Mouse (Mus musculus): ENCODE data around the gene Gm6657. TPM values are rescaled to one million over a fixed set of nuclear protein-coding genes. Genes with fewer than 3 reads are reported as not detected.

Gm6657 gene
- not detected for total RNA-seq (2018; cell fraction: chromatin; rRNA removed)
- total RNA-seq (2018; cell fraction: cytosol; rRNA removed) = not detected
- total RNA-seq (2018; cell fraction: nucleus; rRNA removed) = not detected
- not detected in 3 replicates for polyA plus RNA-seq (2018)

GRCm38 (mm10) chr12:78193942-78194341, at the start of gene Gm6657:
Gene Gm6657 (plus strand): TSS chr12:78194242.
- H3K36me3 ChIP-seq (ENCODE audit: inconsistent target) = no peaks in the 10 kb centered on the region
- H3K4me3 ChIP-seq (ENCODE audit: inconsistent target) = no peak within 1 kb of the TSS
- H3K27ac ChIP-seq = no peak within 1 kb of the TSS
- no peaks in the 10 kb centered on the region for H3K79me2 ChIP-seq (ENCODE audit: inconsistent target)

DNA sequence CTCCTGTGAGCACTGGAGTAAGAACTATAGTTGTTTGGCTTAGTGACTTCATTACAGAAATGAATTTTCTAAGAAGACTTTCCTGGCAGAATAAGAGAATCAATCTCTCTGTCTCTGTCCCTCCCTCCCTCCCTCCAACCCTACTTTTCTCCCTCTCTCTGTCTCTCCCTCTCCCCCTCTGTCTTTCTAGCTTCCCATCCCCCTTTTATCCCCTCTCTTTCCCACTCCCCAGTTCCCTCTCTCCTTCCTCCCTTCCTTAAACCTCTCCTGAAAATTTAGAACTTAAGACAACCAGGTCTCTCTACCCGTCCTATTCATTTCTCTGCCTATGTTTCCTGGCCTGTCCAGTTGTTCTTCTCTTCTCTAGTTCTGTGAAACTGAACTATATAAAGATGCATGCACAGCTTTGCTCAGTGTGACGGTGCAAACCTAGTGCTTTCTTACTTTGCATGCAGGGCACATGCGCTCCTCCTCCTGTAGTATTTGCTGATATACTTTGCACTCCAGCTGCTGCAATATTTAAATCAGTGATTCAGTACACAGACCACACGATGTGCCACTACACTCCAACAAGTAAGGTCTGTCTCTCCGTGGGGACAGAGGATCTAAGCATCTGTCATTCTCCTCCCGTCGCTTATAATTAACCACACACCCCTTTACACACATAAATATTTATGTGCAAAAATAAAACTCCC, 40.6 kb upstream of the Gm6657 start:
- WGBS (ENCODE audit: missing documents) = 80% methylated on average over 7 of the region's 7 CpGs
- H3K79me2 ChIP-seq (ENCODE audit: inconsistent target) = no peaks in the 10 kb centered on the region
- no peak overlapping the region for H3K4me3 ChIP-seq (ENCODE audit: inconsistent target)
- no peak overlapping the region for H3K27ac ChIP-seq
- H3K36me3 ChIP-seq (ENCODE audit: inconsistent target) = no peaks in the 10 kb centered on the region

DNA sequence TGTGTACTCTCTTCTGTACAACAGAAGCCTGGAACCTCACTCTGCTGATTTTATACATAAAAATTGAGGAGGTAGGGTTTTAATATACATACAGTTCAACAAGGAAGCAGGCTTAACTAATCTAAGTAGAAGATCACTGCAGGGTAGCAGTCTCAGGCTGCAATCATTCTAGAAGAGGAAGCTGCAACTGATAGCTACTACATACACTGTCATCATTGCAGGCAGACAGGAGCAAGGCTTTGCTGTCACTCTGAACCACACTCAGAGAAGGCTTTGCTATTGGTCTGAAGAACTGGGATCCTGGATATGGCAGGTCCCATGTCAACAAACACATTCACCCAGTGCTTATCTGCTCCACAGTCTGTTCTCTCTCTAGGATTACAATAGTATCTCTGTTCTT, 23.9 kb upstream of the Gm6657 start:
- no peaks in the 10 kb centered on the region for H3K36me3 ChIP-seq (ENCODE audit: inconsistent target)
- H3K79me2 ChIP-seq (ENCODE audit: inconsistent target) = no peaks in the 10 kb centered on the region
- no peak overlapping the region for H3K4me3 ChIP-seq (ENCODE audit: inconsistent target)
- no peak overlapping the region for H3K27ac ChIP-seq

DNA sequence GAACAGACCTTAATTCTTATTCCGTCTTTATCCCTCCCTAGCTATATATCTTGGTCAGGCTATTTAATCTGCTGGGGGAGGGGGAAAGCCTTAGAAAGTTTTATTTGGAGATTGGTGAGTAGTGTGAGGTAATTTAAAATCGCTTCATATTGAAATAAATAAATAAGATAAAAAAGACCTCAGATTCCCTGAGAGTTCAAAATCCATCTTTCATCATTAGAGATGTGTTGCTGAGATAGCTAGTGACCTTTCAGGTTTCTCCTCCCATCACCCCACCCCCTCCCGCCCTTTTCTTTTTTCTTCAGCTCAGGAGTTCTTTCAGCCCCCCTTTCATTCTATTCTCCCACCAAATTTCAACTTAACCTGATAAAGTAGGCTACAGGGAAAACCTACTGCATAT, 20.1 kb upstream of the Gm6657 start:
- Histone ChIP-seq H3K4me3 (ENCODE audit: inconsistent target) (no peak overlapping the region), H3K27ac (no peak overlapping the region), H3K36me3 (ENCODE audit: inconsistent target) (no peaks in the 10 kb centered on the region), H3K79me2 (ENCODE audit: inconsistent target) (no peaks in the 10 kb centered on the region)
- 78% methylated on average over 2 of the region's 3 CpGs for WGBS (ENCODE audit: missing documents)

DNA sequence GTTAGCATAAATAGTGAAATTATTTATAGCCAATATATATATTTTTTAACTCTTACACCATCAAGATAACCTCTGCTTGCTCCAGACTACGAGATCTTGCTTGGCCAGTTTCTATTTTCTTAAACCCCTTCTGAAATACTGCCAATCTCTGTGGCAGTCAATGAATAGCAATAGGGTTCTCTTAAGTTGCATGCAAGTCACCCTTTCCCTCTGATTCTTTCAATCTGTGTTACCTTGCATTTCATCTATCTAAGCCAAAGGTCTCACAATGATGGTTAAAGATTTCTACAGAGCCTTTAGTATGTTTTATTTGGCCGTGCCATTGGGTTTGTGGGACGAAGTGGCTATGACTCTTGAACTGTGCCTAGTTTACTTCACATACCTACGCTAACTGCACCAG, 19.4 kb upstream of the Gm6657 start:
- WGBS (ENCODE audit: missing documents) = 92% methylated on average over 4 of the region's 4 CpGs
- Histone ChIP-seq H3K27ac (no peak overlapping the region), H3K4me3 (ENCODE audit: inconsistent target) (no peak overlapping the region), H3K79me2 (ENCODE audit: inconsistent target) (no peaks in the 10 kb centered on the region), H3K36me3 (ENCODE audit: inconsistent target) (no peaks in the 10 kb centered on the region)

DNA sequence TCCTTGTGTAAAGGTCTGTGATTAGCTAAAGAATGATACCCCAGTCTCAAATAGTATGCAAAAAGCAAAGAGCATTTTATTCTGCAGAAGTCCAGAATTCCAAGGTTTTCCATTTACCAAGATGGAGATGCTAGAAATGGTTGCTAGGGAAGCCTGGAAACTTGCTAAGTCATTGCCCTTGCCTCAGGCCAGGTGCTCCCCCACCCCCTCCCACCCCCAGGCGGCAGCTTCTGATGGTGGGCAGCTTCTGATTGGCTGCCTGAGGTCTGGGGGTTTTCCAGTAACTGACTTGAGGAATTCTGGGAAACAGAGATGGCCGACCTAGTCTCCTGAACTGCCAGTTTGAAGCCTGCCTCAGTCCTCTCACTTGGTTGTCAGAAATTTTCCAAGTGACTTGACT, 12.6 kb upstream of the Gm6657 start:
- 64% methylated on average over 2 of the region's 2 CpGs for WGBS (ENCODE audit: missing documents)
- H3K79me2 ChIP-seq (ENCODE audit: inconsistent target) = no peaks in the 10 kb centered on the region
- H3K4me3 ChIP-seq (ENCODE audit: inconsistent target) = no peak overlapping the region
- H3K27ac ChIP-seq = no peak overlapping the region
- H3K36me3 ChIP-seq (ENCODE audit: inconsistent target) = no peaks in the 10 kb centered on the region

DNA sequence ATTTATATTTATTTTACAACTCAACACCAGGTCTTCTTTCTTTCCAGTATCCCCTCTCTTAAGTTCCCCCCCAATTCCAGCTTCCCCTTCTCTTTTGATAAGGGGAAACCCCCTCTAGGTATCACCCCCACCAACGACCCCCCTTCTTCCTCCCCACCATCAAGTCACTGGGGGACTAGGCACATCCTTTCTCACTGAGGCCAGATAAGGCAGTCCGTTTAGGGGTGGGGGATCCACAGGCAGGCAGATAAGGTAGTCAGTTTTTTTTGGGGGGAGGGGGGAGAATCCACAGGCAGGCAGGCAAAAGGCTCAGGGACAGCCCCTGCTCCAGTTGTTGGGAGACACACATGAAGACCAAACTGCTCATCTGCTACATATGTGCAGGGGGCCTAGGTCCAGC, 1.3 kb downstream of the Gm6657 start:
- no peak overlapping the region for H3K27ac ChIP-seq
- 31% methylated on average over 2 of the region's 2 CpGs for WGBS (ENCODE audit: missing documents)
- no peaks in the 10 kb centered on the region for H3K79me2 ChIP-seq (ENCODE audit: inconsistent target)
- H3K4me3 ChIP-seq (ENCODE audit: inconsistent target) = no peak overlapping the region
- no peaks in the 10 kb centered on the region for H3K36me3 ChIP-seq (ENCODE audit: inconsistent target)

DNA sequence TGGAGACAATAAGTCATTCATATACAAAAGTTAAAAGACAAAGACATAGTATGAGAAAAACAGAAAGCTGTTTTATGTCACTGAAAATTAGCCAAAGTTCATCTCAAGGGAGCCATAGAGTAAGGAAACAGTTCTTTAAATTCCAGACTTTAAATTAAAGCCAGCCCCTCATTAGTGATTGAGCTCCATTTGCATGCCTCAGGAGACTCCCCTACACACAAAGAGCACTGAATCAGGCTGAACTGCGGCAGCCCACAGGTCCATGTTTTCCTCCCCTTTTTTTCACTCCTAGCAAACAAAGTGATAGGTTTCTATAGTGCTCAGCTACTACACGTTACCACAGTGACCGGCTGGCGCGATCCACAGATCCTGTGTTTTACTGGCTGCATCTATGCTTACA, 9.6 kb downstream of the Gm6657 start:
- WGBS (ENCODE audit: missing documents) = 97% methylated on average over 5 of the region's 5 CpGs

GRCm38 (mm10) chr12:78205915-78206570, 12.0 kb downstream of the Gm6657 start:
- 6% methylated on average over 5 of the region's 5 CpGs for WGBS (ENCODE audit: missing documents)
- Histone ChIP-seq H3K4me3 (ENCODE audit: inconsistent target) (peak overlapping the region; percentile 5; the same call in 1 of the 2 replicates), H3K79me2 (ENCODE audit: inconsistent target) (no peaks in the 10 kb centered on the region), H3K27ac (no peak overlapping the region), H3K36me3 (ENCODE audit: inconsistent target) (no peaks in the 10 kb centered on the region)

More for the DNA sequence above, 9.6 kb downstream of the Gm6657 start:
- Histone ChIP-seq H3K27ac (no peak overlapping the region), H3K4me3 (ENCODE audit: inconsistent target) (no peak overlapping the region), H3K79me2 (ENCODE audit: inconsistent target) (no peaks in the 10 kb centered on the region), H3K36me3 (ENCODE audit: inconsistent target) (no peaks in the 10 kb centered on the region)

- no peaks in the 10 kb centered on the region for H3K79me2 ChIP-seq (ENCODE audit: inconsistent target)
- no peak overlapping the region for H3K27ac ChIP-seq
- no peaks in the 10 kb centered on the region for H3K36me3 ChIP-seq (ENCODE audit: inconsistent target)
- peak overlapping the region; percentile 5; the same call in 1 of the 2 replicates for H3K4me3 ChIP-seq (ENCODE audit: inconsistent target)
- WGBS (ENCODE audit: missing documents) = 94% methylated on average over 4 of the region's 4 CpGs
Measured at GRCm38 (mm10) chr12:78206571-78206960, 12.5 kb downstream of the Gm6657 start.

DNA sequence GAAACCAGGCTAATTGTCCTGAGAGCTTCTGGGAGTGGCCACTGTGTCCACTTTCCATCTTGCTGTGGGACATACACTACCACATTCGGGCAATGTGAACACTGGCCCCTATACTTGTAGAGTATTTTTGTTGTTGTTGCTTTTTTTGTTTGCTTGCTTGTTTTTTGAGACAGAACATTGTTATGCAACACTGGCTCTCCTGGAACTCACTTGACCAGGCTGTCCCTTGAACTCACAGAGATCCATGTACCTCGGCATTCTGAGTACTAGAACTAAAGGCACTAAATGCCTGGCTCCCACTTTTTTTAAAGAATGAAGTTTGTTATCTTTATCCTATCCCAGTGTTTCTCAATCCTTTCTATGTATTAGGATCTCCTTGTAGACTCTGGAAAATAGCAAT, 15.8 kb downstream of the Gm6657 start:
- H3K4me3 ChIP-seq (ENCODE audit: inconsistent target) = no peak overlapping the region
- WGBS (ENCODE audit: missing documents) = 96% methylated on average over 2 of the region's 2 CpGs
- no peak overlapping the region for H3K27ac ChIP-seq
- no peaks in the 10 kb centered on the region for H3K79me2 ChIP-seq (ENCODE audit: inconsistent target)
- no peaks in the 10 kb centered on the region for H3K36me3 ChIP-seq (ENCODE audit: inconsistent target)

- Histone ChIP-seq H3K27ac (no peak overlapping the region), H3K4me3 (ENCODE audit: inconsistent target) (no peak overlapping the region), H3K36me3 (ENCODE audit: inconsistent target) (no peaks in the 10 kb centered on the region), H3K79me2 (ENCODE audit: inconsistent target) (no peaks in the 10 kb centered on the region)
- 91% methylated on average over 6 of the region's 6 CpGs for WGBS (ENCODE audit: missing documents)
Measured at GRCm38 (mm10) chr12:78215490-78215889, 21.4 kb downstream of the Gm6657 start.

DNA sequence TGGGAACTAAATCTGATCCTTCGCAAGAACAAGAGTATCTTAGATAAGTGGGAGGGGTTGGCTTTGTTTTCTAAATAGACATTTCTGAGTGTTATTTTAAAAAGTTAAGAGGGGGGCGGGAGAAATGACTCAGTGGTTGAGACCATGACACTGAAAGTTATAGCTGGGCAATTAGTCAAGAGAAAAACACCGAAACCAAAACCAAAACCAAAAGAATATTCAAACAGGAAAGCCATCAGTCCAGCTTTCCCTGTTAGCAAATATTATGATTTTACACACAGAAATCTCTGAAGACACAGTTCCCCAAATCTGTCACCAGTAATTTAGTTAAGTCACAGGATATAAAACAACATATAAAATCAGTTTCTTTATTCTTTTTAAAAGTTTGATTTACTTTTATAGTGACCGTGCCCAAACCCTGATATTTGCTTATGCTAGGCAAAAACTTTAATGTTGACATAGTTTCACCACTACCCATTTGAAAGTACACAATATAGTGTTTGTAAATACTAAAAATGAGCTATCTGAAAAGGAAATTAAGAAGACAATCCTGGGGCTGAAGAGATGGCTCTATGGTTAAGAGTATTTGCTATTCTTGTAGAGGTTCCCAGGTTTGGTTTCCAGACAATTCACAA, 25.3 kb downstream of the Gm6657 start:
- no peaks in the 10 kb centered on the region for H3K79me2 ChIP-seq (ENCODE audit: inconsistent target)
- H3K36me3 ChIP-seq (ENCODE audit: inconsistent target) = no peaks in the 10 kb centered on the region
- 23% methylated on average over 4 of the region's 4 CpGs for WGBS (ENCODE audit: missing documents)
- H3K4me3 ChIP-seq (ENCODE audit: inconsistent target) = peak overlapping the region; percentile 12; the same call in 1 of the 2 replicates
- H3K27ac ChIP-seq = no peak overlapping the region

DNA sequence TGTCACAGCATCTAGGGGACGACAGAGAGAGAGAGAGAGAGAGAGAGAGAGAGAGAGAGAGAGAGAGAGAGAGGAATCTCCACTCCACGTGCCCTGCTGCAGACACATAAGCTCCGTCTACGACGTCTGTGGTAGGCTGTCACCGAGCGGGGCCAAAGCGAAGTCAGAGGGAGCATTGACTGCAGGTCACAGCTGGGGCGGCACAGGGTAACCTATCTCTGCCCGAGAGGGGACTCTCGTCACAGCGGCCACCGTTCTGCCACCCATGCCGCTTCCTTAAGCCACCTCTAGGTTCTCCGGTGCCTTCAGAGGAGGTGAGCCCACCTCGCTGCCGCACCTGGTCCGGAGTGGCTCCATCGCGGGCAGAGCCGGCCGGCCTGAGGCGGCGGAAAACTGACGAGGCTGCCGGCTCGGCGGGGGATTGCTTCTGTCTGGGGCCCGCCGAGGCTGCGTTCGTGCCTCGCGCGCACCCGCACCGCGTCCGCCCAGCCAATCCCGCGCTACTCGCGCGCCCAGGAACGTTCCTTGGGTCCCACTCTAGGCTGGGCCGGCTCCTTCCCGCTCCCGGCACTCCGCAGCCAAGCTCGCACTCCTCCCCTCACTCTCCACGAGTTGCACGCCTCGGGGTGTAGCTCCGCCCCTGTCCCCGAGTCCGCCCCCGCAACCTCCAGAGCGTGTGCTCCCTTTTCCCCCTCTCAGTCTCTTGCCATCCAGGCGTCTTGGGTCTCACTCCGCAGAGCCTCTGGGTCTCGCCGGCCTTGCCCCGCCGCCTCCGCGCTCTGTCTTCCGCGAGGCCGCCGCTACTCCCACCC, 31.9 kb downstream of the Gm6657 start, which contains the start of gene Gphn:
Gene Gphn (plus strand): TSS at position 673 of the 812 bp plus-strand sequence.
- peak within 1 kb of the TSS; percentile 68 for H3K4me3 ChIP-seq (ENCODE audit: inconsistent target)
- WGBS (ENCODE audit: missing documents) = under 1% methylated on average over 50 of the region's 70 CpGs
- no peaks in the 10 kb centered on the region for H3K36me3 ChIP-seq (ENCODE audit: inconsistent target)
- peaks cover 24% of the 10 kb centered on the region; the same call in 1 of the 2 replicates for H3K79me2 ChIP-seq (ENCODE audit: inconsistent target)
- H3K27ac ChIP-seq = peak within 1 kb of the TSS; percentile 37; the same call in 1 of the 2 replicates

All from macrophage (primary cell).